Mouse (Mus musculus) heart, embryonic 16.5 days (tissue): ENCODE results near the gene Tia1. TPM values are rescaled to one million over a fixed set of nuclear protein-coding genes. Genes with fewer than 3 reads are reported as not detected.

Experiments used
- ATAC-seq: fragments of 200-750 bp; cut with Nextera tagmentation; replicated peaks from 2 replicates; pipeline ENCODE4 v1.8.0; 2017; ENCODE audit warnings: moderate number of reproducible peaks; ENCODE audit not compliant: insufficient read depth, low FRiP score; ENCODE audit errors: extremely low read depth
- H3K27ac ChIP-seq: fragments of 300-500 bp; sonication (generic); 2 replicates; pipeline ENCODE4 v1.5.1; 2014; ENCODE audit warnings: mild to moderate bottlenecking, low read length, control low read depth, moderate library complexity
- H3K27me3 ChIP-seq: fragments of 300-500 bp; sonication (generic); 2 replicates; pipeline ENCODE4 v1.6.1; 2014; ENCODE audit warnings: low read length, mixed read lengths; ENCODE audit not compliant: control insufficient read depth, insufficient read depth
- H3K36me3 ChIP-seq: fragments of 300-500 bp; sonication (generic); 2 replicates; pipeline ENCODE4 v1.6.1; 2014; ENCODE audit not compliant: control insufficient read depth, insufficient read depth
- H3K4me1 ChIP-seq: fragments of 300-500 bp; sonication (generic); 2 replicates; pipeline ENCODE4 v1.6.1; 2014; ENCODE audit warnings: low read length, mixed read lengths; ENCODE audit not compliant: control insufficient read depth, insufficient read depth
- H3K4me2 ChIP-seq: fragments of 300-500 bp; sonication (generic); 2 replicates; pipeline ENCODE4 v1.6.1; 2014; ENCODE audit warnings: low read depth, mild to moderate bottlenecking, control low read depth, low read length
- H3K4me3 ChIP-seq: fragments of 300-500 bp; sonication (generic); 2 replicates; pipeline ENCODE4 v1.5.1; 2014; ENCODE audit warnings: mild to moderate bottlenecking, control low read depth, low read length
- H3K9ac ChIP-seq: fragments of 300-500 bp; sonication (generic); 2 replicates; pipeline ENCODE4 v1.6.1; 2014; ENCODE audit warnings: low read length, control low read depth
- H3K9me3 ChIP-seq: fragments of 300-500 bp; sonication (generic); replicated peaks from 2 replicates; pipeline ENCODE4 v1.6.1; 2016; ENCODE audit warnings: low read length; ENCODE audit not compliant: control insufficient read depth
- whole genome bisulfite sequencing: fragments of 180-500 bp; shearing (Covaris S2); extraction: QIAGEN DNeasy Blood & Tissue Kit; methylation state at CpG from one replicate; pipeline ENCODE4 v1.1.7; 2014; 5-methylcytosine and 5-hydroxymethylcytosine counted together
- polyA plus RNA-seq: library from polyadenylated mRNA; unstranded; fragments of >200 nt; fragmentation: Nextera tagmentation; extraction: Ambion mirVana; gene quantifications from 2 replicates; pipeline ENCODE4 v1.2.1, GENCODE M21; 2015

The Tia1 gene
- polyA plus RNA-seq, 1 experiment from 2014 or later: 120 TPM

GRCm38 (mm10) chr6:86471760-86472099 is 67.7 kb downstream of the Tia1 start:
- Histone ChIP-seq H3K4me3 (peak overlapping the region; percentile 53), H3K27me3 (no peaks in the 10 kb centered on the region)

GRCm38 (mm10) chr6:86472100-86472955 is 68.3 kb downstream of the Tia1 start:
- H3K9ac ChIP-seq: peak overlapping the region; percentile 83
- under 1% methylated on average over 56 of the region's 56 CpGs for WGBS
- peak overlapping the region; percentile 53 for H3K4me3 ChIP-seq
- peak; percentile 93 for ATAC-seq
- no peaks in the 10 kb centered on the region for H3K9me3 ChIP-seq
- H3K36me3 ChIP-seq: peaks cover 6% of the 10 kb centered on the region; the same call in 1 of the 2 replicates
- H3K27me3 ChIP-seq: no peaks in the 10 kb centered on the region
- peak overlapping the region; percentile 93 for H3K27ac ChIP-seq
- H3K4me1 ChIP-seq: peaks cover 36% of the 10 kb centered on the region
- peak overlapping the region; percentile 88 for H3K4me2 ChIP-seq

More at GRCm38 (mm10) chr6:86471760-86472099, 67.7 kb downstream of the Tia1 start:
- H3K4me1 ChIP-seq: peaks cover 32% of the 10 kb centered on the region
- 24% methylated on average over 9 of the region's 9 CpGs for WGBS
- H3K36me3 ChIP-seq: peaks cover 9% of the 10 kb centered on the region; the same call in 1 of the 2 replicates
- peak overlapping the region; percentile 83 for H3K9ac ChIP-seq
- H3K4me2 ChIP-seq: peak overlapping the region; percentile 88
- no peak for ATAC-seq
- H3K27ac ChIP-seq: peak overlapping the region; percentile 89
- H3K9me3 ChIP-seq: no peaks in the 10 kb centered on the region

- Histone ChIP-seq H3K4me1 (peaks cover 38% of the 10 kb centered on the region), H3K9ac (peak overlapping the region; percentile 77), H3K9me3 (no peaks in the 10 kb centered on the region), H3K4me2 (peak overlapping the region; percentile 68), H3K4me3 (peak overlapping the region; percentile 45), H3K36me3 (peaks cover 6% of the 10 kb centered on the region; the same call in 1 of the 2 replicates), H3K27ac (peak overlapping the region; percentile 93), H3K27me3 (no peaks in the 10 kb centered on the region)
- no peak for ATAC-seq
- 57% methylated on average over 7 of the region's 7 CpGs for WGBS
Observed at GRCm38 (mm10) chr6:86473077-86473476, 69.1 kb downstream of the Tia1 start.

- Histone ChIP-seq H3K4me2 (no peak overlapping the region), H3K4me3 (no peak overlapping the region), H3K27ac (no peak overlapping the region), H3K27me3 (no peaks in the 10 kb centered on the region), H3K9ac (no peak overlapping the region), H3K4me1 (peaks cover 45% of the 10 kb centered on the region), H3K36me3 (peaks cover 6% of the 10 kb centered on the region; the same call in 1 of the 2 replicates), H3K9me3 (no peaks in the 10 kb centered on the region)
- 91% methylated on average over 5 of the region's 5 CpGs for WGBS
- ATAC-seq: no peak
Observed at GRCm38 (mm10) chr6:86474072-86474471, 70.1 kb downstream of the Tia1 start.

- H3K27ac ChIP-seq: peak overlapping the region; percentile 83
- H3K4me1 ChIP-seq: peaks cover 48% of the 10 kb centered on the region
- H3K9ac ChIP-seq: no peak overlapping the region
- no peaks in the 10 kb centered on the region for H3K27me3 ChIP-seq
- no peak overlapping the region for H3K4me2 ChIP-seq
- peaks cover 4% of the 10 kb centered on the region; the same call in 1 of the 2 replicates for H3K36me3 ChIP-seq
- no peak overlapping the region for H3K4me3 ChIP-seq
- no peaks in the 10 kb centered on the region for H3K9me3 ChIP-seq
- ATAC-seq: no peak
Observed at GRCm38 (mm10) chr6:86474646-86475181, 70.7 kb downstream of the Tia1 start.

- peak overlapping the region; percentile 83 for H3K27ac ChIP-seq
- no peaks in the 10 kb centered on the region for H3K9me3 ChIP-seq
- H3K27me3 ChIP-seq: no peaks in the 10 kb centered on the region
- no peak overlapping the region for H3K4me3 ChIP-seq
- peaks cover 57% of the 10 kb centered on the region for H3K4me1 ChIP-seq
- no peak for ATAC-seq
- no peak overlapping the region for H3K4me2 ChIP-seq
- 37% methylated on average over 9 of the region's 9 CpGs for WGBS
- H3K36me3 ChIP-seq: no peaks in the 10 kb centered on the region
- peak overlapping the region; percentile 24; the same call in 1 of the 2 replicates for H3K9ac ChIP-seq
Observed at GRCm38 (mm10) chr6:86475462-86476167, 71.6 kb downstream of the Tia1 start.

- Histone ChIP-seq H3K4me3 (no peak overlapping the region), H3K27me3 (no peaks in the 10 kb centered on the region), H3K4me1 (peaks cover 62% of the 10 kb centered on the region), H3K9ac (no peak overlapping the region), H3K27ac (peak overlapping the region; percentile 90; the same call in 1 of the 2 replicates), H3K9me3 (no peaks in the 10 kb centered on the region), H3K4me2 (no peak overlapping the region), H3K36me3 (no peaks in the 10 kb centered on the region)
- ATAC-seq: no peak
- 54% methylated on average over 5 of the region's 5 CpGs for WGBS
Observed at GRCm38 (mm10) chr6:86476931-86477330, 72.9 kb downstream of the Tia1 start.

- Histone ChIP-seq H3K9me3 (no peaks in the 10 kb centered on the region), H3K9ac (no peak overlapping the region), H3K27me3 (no peaks in the 10 kb centered on the region), H3K36me3 (no peaks in the 10 kb centered on the region), H3K4me3 (no peak overlapping the region), H3K27ac (peak overlapping the region; percentile 90), H3K4me1 (peaks cover 52% of the 10 kb centered on the region), H3K4me2 (no peak overlapping the region)
- 64% methylated on average over 3 of the region's 3 CpGs for WGBS
- peak; percentile 29 for ATAC-seq
Observed at GRCm38 (mm10) chr6:86479311-86479710, 75.3 kb downstream of the Tia1 start.

- Histone ChIP-seq H3K4me3 (no peak overlapping the region), H3K9ac (no peak overlapping the region; the same call in 1 of the 2 replicates), H3K4me1 (peaks cover 55% of the 10 kb centered on the region), H3K27ac (peak overlapping the region; percentile 90), H3K36me3 (no peaks in the 10 kb centered on the region), H3K27me3 (no peaks in the 10 kb centered on the region), H3K4me2 (peak overlapping the region; percentile 53; the same call in 1 of the 2 replicates), H3K9me3 (no peaks in the 10 kb centered on the region)
- ATAC-seq: no peak
Observed at GRCm38 (mm10) chr6:86479816-86480188, 75.8 kb downstream of the Tia1 start.
